Mouse (Mus musculus): ENCODE data around the gene Hnrnph3.
A peak's percentile ranks its signal among the peaks of the same experiment; 100 is the strongest.

The Hnrnph3 gene

DNA sequence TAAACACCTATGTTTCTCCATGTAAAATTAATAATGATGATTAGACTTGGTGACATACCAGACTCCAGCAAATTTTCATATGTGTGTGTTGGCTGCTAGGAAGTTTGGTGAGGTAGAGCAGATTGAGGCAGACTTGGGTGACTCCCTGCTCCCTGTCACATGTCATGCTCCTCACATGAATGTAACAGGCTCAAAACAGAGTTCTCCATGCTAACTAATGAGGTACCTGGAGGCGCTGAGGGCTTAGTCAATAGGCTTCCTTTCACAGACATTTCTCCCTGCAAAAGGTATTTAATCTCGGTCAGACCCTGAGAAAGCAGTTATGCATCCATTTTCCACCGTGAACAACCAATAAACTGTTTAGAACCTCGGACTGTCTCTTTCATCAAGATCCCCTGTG lies 4.4 kb upstream of the Hnrnph3 start:
- DNase-seq: no peak

DNA sequence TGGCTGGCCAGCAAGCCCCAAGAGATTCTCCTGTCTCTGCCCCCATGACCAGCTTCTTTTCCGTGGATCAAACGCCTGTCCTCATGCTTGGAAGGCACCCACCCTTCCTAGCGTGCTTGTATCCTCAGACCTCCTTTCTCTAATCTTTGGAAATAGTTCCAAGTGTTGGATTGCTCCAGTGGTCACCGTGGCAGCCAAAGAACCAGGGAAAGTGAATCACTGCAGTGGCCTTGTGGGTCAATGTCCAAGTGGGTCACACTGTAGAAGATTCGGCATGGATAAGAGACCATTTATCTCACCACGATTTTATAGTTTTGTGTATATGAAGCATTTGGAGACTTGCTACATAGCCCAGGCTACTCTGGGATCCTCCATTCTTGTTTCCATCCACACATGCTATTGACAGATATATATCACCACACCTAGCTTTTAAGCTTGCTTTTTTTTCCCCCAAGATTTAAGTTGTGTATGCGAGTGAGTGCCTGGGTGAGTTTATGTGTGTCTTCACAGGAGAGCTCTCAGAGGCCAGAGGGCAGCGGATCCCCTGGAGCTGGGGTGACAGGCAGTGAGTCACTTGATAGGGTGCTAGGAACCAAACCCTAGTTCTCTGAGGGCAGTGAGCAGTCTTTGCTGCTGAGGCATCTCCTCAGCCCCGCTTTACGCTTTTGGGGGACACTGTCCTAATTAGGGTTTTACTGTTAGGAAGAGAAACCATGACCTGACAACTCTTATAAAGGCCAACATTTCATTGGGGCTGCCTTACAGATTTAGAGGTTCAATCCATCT lies 3.6 kb upstream of the Hnrnph3 start:
- no peak for DNase-seq

DNA sequence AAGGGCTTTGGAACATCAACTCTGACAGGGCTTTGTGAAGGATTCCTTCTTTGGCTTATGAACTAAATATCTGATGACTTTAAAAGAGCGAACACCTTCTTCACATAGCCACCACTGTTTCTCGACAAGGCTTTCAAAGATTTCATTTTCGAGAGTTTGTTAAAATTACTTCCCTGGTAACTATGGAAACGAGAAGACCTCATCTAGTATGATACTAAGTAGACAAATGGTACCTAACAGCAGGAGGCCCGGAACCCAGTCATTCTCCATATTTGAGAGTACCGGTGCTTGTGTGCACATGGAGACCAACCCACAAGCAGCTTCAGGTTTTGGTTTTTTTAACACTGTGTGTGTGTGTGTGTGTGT lies 2.8 kb upstream of the Hnrnph3 start:
- DNase-seq: no peak

DNA sequence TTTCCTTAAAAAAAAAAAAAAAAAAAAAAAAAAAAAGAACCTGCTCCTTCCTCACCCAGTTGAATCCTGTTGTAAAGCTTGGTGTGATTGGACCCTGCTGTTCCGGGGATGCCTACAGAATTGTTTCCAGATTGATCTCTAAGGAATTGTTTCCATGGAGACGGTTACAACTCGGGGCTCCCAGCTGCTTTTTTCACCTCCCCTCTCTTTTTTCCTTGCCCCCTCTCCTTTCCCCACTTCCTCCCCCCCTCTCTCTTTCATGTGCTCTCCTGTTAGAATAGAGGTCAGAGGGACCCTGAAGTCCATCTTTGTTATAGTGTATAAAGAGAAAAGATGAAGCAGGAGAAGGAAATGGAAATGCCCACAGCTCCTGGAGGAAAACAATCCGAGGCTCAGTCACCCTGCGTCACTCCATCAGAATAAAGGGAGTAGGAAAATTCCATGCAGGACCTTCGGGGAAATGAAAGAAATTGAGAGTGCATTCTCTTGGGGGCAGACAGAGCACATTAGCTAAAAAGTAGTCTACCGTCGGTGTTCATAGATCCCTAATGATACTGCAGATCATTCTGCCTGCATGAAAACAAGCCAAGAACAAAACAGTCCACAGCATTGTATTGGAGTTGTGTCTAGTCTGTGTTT lies 2.3 kb upstream of the Hnrnph3 start:
- DNase-seq: no peak

DNA sequence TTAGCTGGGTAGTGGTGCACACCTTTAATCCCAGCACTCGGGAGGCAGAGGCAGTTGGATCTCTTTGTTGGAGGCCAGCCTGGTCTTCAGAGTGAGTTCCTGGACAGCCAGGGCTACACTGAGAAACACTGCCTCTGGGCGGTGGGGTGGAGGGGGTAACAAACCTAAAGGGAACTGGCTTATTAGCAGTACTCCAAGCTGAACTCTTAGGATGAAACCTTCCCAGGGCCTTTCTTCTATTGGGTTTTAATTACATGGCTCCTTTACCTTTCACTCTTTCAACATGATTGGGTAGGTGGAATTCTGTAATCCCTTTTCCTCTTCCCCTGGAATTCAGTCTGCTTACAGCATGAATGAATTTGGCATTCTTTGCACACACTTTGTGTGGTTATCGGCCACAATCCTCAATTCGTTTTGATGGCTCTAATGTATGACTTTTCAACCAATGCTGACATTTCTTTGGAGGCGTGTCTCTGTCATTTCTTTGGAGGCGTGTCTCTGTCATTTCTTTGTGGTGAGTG lies 1.5 kb upstream of the Hnrnph3 start:
- DNase-seq: peak; percentile 43

DNA sequence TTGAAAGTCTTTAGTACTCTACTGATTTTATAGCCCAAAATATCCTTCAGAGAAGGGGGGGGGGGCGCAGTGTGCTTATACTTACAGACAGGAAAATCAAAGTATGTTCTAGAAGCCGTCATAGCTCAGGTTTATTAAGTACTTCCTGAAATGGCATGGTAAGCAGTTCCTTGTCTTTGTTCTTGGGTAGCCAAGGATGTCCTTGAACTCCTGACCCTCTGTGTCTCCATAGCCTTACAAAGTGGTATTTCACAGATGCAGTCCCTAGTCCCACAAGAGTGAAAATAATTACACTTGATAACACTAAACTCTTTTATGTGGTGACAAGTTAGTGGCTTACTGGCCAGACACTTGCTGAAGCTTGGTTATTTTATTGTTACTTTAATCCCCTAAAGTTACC lies 999 bp upstream of the Hnrnph3 start:
- DNase-seq: no peak

DNA sequence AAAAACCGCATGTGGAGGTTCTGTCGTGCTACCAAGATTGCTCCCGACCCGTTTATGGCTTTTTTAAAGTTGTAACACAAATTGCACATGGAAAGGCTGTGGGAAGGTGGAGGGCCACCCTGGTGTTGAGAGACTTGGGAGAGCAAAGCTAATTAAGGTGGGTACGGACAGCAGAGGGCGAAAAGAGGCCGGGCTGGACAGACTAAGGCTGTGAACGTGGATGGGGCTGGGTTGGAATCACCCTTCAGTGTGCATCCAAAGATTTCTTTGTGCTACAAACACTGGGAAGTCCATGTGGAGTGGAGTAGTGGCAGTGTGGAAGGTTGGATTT lies 528 bp upstream of the Hnrnph3 start:
- peak; percentile 81 for DNase-seq

DNA sequence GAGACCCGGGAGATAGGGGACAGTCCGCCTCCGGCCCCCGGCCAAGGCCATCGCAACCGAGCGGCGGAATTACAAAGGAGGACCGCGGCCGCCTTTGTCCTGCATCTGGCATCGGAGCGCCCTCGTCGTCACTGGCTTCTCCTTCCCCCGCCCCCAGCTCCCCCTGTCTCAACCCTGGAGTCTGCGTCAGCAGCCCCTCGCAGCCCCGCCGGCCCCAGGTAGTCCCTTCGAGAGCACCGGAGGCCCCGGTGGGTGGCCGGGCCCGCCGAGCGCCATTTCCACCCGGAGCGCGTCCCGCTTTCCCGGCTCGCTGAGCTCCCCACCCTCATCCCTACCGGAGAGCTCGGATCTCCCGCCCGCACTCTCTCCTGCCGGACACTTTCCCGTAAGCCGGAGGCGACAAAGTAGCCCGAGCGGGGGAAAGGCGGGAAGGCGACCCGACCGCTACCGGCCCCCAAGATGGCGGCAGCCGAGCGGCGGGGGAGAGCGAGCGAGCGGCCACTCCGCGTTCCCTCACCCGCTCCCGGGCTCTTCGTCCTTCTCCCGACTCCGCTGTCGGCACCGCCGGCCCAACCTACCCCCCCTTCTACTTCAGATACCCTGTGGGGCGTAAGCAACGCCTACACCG lies 782 bp downstream of the Hnrnph3 start:
- peak; percentile 76 for DNase-seq

DNA sequence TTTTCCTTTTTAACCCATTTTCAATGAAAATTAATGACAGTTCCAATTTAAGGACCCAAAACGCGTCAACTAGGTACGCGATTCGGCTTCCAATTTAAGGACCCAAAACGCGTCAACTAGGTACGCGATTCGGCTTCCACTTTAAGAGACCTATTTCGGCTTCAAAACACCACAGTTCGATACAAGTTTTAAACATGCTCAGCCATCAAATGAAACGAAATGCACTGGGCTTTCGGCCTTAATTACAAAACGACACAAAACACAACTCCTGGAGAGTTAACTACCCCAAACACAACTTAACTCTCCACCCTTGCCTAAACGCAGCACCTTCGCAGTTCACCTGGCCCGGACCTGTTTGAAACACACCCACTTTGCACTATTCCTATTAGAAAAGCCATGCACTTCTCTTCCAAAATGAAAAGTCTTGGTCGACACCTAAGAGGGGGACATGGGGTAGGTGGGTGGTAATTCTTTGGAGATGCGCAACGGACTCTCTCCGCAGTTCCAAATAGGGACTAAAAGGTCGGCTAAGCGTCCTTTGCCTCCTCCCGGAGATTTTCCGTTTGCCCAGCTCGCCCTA lies 1.4 kb downstream of the Hnrnph3 start:
- DNase-seq: no peak

DNA sequence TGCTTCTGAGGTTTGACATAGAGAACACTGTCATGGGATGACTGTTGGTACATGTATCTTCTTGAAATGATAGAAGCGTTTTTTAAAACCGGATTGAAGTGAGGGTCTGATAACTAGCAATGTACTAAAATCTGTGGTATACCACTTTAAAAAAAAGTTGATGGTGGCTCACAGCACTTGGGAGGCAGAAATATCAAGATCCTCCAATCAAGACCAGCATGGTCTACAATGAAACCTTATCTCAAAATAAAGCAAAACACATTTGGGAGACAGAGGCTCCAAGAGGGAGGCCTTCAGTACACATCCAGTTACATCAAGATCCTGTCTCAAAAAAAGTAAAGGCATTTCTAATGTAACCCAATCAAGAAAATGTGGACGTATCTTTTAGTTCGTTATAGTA lies 2.3 kb downstream of the Hnrnph3 start:
- no peak for DNase-seq

DNA sequence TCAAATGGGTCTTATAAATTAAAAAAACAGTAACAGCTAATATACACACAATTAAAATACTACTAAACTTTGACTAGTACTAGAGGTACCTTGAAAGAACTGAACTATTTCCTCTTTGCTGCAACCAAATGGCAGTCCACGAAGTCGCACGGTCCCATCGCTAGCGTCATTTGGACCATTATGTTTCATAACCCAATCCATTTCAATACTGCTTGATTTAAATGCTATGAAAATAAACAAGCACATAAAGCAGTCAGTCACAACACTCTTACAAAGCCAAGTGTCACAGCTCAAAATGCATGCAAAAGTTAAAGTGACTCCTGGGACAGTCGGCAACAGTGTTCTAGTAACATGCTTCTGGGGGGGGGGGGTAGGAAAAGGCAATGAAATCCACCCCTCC lies 4.7 kb downstream of the Hnrnph3 start:
- DNase-seq: no peak

DNA sequence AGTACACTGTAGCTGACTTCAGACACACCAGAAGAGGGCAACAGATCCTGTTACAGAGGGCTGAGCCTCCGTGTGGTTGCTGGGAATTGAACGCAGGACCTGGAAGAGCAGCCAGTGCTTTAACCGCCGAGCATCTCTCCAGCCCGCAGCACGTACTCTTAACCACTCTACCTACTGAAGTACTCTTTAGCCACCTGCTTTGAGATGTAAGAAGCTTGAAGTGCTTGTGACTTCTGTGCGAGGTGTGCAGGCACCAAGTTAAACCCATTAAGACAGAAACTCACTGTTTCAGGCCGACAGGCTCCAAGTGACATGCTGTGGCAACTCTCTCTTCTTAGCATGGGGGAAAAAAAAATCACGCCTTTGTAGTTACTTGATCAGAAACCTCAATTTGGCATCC lies 9.8 kb downstream of the Hnrnph3 start:
- no peak for DNase-seq

DNA sequence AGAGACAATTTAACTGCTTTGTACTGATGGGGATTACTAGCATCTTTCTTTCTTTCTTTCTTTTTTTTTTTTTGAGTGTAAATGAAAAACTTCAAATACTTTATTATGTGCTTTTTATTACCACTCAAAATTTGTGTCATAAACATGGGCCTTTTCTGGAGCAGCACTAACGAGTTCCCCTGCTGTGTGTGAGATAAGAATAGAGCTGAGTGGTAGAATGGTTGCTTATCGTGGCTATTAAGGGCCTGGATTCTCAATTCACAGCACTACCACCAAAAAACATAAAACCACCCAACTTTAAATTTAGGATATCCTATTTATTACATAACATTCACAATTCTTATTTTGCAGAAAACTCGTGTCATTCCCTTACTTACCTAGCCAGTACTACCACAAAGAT lies 10.5 kb downstream of the Hnrnph3 start:
- DNase-seq: no peak

DNA sequence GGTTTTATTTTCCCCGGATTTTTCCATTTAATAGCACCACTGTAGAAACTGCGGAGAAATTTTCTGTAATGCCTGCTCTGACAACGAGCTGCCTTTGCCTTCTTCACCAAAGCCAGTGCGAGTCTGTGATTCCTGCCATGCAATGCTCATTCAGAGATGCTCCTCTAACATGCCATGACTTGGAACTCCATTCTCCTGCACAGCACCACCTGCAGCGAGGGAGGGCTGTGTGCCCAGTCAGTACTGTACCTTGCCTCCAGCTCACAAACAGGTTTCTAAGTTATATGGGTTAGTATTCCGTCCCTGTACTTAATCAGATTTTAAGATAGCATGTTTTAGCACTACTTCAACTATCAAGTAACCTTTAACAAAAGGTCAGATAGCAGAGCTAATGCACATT lies 12.5 kb downstream of the Hnrnph3 start:
- DNase-seq: peak; percentile 30

DNA sequence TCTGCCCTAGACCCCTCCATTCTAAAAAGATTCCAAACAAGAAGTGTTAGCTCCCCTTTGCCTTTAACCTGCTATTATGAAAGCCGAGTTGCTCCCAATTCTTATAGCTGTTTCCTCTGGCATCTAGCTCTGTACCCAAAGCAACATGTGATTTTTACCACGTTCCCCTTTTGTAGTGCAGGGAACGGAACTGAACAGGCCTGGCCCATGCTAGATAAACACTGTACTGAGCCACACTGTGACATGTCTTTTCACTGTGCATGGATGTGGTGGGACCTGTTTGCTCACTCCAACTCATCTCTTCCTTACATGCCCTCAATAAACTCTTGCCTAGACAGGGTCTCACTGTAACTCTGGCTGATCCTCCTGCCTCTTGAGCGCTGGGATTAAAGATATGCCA lies 13.7 kb downstream of the Hnrnph3 start:
- DNase-seq: no peak

DNA sequence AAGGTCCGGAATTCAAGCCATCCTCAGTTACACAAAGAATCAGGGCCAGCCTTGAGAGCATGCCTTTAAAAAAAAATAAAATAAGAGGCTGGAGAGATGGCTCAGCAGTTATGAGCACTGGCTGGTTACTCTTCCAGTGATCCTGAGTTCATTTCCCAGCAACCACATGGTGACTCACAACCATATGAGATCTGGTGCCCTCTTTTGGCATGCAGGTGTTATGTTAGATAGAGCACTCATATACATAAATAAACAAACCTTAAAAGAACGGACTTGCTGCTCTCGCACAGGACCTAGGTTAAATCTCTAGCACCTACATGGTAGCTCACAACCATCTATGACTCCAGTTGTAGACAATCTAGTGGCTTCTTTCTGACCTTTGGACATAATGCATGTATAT lies 15.8 kb downstream of the Hnrnph3 start:
- no peak for DNase-seq

DNA sequence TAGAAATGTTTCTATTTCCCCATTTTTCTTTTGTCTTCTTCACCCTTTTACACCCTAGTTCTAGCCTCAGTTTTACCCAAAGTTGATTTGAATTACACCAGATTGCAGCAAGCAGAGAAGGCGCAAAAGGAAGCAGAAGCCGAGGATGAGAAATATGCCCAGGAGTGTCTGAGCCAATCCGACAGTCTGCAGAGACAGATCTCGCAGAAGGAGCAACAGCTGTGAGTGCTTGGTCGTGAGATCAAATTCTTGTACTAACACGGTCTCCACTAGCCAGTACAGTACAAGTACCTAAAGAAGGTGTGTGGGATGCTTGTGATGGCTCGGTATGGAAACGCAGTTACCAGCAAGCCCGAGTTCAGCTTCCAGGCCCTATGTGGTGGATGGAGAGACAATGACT lies 19.5 kb downstream of the Hnrnph3 start:
- no peak for DNase-seq

DNA sequence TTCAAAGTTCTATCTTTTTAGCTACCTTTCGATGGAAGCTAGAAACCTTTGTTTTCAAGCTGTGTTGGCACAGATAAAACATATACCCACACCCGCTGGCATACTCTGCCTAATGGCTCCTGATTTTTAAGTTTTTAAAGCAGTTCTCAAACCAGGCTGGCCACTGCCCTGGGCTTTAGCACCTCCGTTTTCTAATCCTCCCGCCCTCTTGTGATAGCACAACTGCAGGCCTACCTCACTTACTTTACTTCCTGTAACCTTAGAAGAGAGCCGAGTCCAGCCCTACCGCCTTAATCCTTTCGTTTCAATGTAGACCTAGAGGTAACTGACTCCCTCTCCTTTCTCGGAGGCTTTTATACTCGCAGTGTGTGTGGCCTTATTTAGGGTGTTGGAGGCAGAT lies 20.8 kb downstream of the Hnrnph3 start:
- no peak for DNase-seq

DNA sequence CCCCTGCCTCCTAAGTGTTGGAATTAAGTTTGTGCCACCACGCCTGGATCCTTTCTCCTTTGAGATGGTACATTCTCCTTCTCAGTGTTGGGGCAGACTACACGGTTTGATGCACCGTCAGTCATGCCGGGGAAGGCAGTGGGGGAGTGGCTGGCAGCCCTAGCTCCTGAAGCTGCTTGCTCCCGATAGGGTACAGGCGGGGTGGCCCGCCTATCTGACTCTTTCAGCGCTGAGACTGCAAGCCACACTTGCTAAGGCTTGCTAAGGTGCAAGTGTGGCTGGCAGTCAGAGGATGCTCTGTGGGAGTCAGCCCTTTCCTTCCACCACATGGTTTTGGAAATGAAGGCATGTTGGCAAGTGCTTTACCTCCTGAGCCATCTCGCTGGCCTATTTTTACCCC lies 23.4 kb downstream of the Hnrnph3 start:
- no peak for DNase-seq

DNA sequence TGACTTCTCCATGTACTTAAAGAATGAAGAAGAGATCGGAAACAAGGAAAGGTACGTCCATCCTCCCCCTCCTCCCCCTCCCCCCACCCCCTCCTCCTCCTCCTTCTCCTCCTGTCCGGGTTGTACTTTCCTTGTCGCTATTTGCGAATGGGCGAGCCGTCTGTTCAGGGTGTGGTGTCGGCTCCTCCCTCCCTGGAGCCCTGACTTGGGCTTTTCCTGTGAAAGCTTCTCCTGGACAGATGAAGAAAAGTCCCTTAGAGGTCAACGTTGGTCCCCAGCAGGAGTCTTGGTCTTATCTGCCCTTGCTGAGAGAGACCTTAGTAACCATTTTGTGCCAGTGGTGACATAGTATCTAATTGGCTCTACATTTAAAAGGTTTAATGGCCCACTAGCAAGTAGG lies 30.0 kb downstream of the Hnrnph3 start:
- DNase-seq: no peak

DNA sequence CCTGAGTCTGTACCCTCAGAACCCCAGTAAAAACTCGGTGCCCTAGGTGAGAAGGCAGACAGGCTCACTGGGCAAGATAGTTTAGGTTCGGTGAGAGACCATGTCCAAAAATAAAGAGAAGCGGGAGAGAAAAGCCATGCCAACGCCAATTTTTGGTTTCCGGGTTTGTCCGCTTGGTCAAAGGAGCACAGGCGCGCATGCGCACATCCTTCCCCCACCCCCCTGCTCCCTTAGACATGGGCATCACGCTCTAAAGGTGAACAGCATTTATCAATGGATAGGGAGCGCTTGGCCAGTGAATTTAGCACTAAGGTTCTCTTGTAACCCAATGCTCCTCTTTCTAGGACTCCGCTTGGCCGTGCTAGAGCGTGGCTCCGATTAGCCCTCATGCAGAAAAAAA lies 33.4 kb downstream of the Hnrnph3 start:
- no peak for DNase-seq

DNA sequence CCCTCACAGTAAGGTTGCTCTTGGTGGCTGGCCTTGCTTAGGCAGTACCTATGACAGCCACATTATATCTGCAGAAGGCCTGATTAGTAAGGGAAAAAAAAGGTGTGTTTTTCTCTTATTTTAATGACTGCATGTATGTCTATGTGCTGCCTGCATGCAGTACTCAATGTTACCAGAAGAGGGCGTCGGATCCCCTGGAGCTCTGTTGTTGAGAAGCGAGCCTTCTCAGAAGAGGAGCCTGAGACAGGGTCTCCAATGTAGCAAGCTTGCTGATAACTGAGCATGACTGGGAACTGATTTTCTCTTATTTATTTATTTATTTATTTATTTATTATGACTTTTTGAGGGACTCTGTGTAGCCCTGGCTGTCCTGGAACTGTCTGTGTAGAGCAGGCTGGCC lies 36.7 kb downstream of the Hnrnph3 start:
- DNase-seq: no peak

DNA sequence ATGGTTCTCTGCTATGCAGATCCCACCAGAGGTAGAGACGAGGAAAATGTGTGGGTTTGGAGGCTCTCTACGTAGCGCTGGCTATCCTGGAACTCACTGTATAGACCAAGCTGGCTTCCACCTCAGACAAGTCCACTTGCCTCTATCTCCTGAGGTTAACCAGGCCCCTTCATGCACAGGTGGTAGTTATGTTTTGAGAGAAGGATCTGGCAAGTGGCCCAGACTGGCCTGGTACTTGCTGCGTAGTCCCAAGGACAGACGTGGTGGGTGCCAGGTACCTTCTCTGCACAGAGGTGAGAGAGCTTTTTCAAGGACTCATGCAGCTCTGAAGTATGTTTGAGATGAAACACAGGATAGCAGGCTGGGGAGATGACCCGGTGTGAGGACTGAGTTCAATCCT lies 39.5 kb downstream of the Hnrnph3 start:
- peak; percentile 40 for DNase-seq

DNA sequence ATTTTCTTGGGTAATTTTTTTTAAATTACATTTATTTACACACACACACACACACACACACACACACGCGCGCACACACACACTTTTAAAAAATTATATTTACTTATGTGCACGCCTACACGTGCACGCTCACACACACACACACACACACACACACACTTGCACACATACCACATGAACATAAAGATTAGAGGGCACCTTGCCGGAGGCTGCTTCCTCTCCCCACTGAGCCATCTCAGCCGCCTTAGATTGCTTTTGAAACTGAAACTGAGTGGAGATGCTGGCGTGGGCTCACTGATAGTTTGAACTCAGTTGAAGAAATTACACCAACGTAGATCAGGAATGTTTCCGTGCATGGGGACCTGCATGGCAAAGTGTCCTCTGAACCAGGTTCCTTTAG lies 39.9 kb downstream of the Hnrnph3 start:
- no peak for DNase-seq

Data from cerebellum, adult 11-12 months (tissue).